Mouse (Mus musculus) inflammation-experienced regulatory T-cells, adult 6 months (primary cell): Measurements from ENCODE around the gene Phf11a. TPM values are rescaled to one million over a fixed set of nuclear protein-coding genes. Genes with fewer than 3 reads are reported as not detected.
"Not testable (repeated sequence)": the region's sequence is repeated elsewhere in the genome, so short reads cannot be mapped to it uniquely, and the experiment has no call there.

ENCODE experiments used
- ATAC-seq: one replicate; pipeline ENCODE4 v1.8.0; 2017
- polyA plus RNA-seq, 3 experiments: library from polyadenylated mRNA; unstranded; fragments of 100-300 nt; shearing (Covaris generic); gene quantifications; one replicate each; pipeline ENCODE4 v1.2.1; 2017

Phf11a gene
- 10 to 100 TPM; 35.6 to 62.2 (median 42.3) TPM for polyA plus RNA-seq

- peak; percentile 92 for ATAC-seq
Measured at GRCm38 (mm10) chr14:59297391-59297790, at the start of gene Phf11a. Gene Phf11a (minus strand): TSS chr14:59297522.

GRCm38 (mm10) chr14:59341189-59341588 lies 43.9 kb upstream of the Phf11a start, which contains the start of gene Phf11b:
Gene Phf11b (minus strand): TSS chr14:59341351.
- peak; percentile 96 for ATAC-seq

- ATAC-seq = no peak
Measured at GRCm38 (mm10) chr14:59339541-59339940, 42.2 kb upstream of the Phf11a start.

- ATAC-seq = not testable (repeated sequence)
Measured at GRCm38 (mm10) chr14:59336056-59336455, 38.7 kb upstream of the Phf11a start.

GRCm38 (mm10) chr14:59330499-59330898 lies 33.2 kb upstream of the Phf11a start:
- ATAC-seq = not testable (repeated sequence)

- not testable (repeated sequence) for ATAC-seq
Measured at GRCm38 (mm10) chr14:59319970-59320369, 22.6 kb upstream of the Phf11a start.

DNA sequence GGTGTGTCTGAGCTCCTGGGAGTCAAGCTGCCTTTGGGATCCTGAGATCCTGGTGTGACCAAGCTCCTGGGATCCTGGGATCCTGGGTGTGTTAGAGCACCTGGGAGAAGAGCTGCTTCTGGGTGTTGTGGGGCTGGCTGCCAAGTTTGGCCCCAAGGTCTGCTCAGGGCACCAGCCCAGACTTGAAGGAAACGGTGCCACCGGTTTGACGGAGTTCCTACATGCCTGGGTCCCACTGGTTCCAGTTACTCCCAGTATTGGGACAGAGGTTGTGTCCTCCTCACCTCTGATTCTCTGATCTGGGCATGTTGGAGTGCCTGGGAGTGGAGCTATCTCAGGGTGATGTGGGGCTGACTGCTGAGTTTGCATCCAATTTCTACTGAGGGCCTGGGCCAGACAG lies 21.7 kb upstream of the Phf11a start:
- not testable (repeated sequence) for ATAC-seq

GRCm38 (mm10) chr14:59291769-59292168 lies 5.6 kb downstream of the Phf11a start:
- not testable (repeated sequence) for ATAC-seq

GRCm38 (mm10) chr14:59274961-59275360 lies 22.4 kb downstream of the Phf11a start:
- not testable (repeated sequence) for ATAC-seq

- peak; percentile 98 for ATAC-seq
Measured at GRCm38 (mm10) chr14:59260056-59260455, 37.3 kb downstream of the Phf11a start, which contains the start of gene Gm6904. Gene Gm6904 (minus strand): TSS chr14:59260216.

- not testable (repeated sequence) for ATAC-seq
Measured at GRCm38 (mm10) chr14:59255861-59256260, 41.5 kb downstream of the Phf11a start.

DNA sequence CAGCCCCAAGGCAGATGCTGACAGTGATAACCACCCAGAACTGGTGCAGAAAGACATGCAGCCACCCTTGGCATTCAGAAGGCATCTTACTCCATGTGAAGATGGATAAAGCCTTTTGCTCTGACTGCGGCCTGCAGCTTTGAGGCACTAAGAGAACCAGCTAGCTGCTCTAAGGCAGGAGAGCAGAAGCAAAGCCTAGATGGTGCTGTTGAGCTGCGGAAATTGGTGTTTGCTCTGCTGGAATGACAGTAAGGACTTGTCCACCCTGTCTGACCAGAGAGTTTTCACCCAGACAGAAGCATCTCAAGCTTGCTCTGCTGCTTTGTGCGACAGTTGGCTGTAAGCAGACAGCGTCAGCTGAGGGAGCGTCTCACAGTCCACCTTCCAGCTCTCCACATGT lies 47.0 kb downstream of the Phf11a start:
- not testable (repeated sequence) for ATAC-seq

- ATAC-seq = no peak
Measured at GRCm38 (mm10) chr14:59233635-59234034, 63.7 kb downstream of the Phf11a start.

DNA sequence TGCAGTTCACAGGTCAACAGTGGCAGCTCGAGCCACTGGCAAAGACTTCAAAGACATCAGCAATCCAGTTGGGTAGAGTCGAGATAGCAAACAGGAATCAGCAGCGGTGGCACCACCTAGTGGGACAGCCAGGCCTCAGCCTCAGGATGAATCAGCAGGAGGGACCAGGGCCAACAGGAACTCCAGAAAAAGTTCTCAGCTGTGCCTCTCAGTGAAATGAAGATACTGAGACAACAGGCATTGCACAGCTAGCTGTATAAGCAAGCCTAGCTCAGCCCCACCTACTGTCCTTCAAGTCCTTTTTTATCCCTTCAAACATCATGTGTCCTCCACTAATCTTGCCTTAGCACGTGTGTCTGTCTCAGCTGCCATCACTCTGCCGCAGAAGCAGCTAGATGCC lies 65.3 kb downstream of the Phf11a start:
- ATAC-seq = no peak

DNA sequence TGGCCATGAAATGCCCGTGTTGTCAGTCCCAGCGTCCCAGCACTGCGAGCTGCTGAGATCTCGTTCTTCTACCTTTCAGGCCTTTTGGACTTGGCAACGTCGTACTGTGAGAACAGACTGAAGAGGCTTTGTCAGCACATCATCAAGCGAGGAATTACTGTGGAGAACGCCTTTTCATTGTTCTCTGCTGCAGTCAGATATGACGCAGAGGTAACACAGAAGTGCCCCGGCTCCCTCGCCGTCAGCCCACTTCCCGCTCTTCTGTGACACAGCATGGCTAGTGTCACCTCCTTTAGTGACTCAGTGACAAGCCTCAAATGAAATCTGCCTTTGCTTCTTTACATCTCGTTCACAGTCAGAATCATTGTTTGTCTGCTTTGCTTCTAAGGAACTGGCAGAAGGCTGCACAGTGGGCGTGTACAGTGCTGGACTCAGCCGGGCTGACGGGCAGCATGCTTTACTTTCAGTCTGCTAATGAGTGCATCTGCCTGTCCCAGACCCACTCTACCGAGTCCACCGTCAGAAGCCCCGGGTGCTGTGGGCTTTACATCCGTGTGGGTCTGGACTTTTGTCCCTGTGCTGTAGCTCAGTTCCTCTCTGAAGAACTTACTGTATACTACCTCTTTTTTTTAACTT lies 66.9 kb downstream of the Phf11a start:
- no peak for ATAC-seq

DNA sequence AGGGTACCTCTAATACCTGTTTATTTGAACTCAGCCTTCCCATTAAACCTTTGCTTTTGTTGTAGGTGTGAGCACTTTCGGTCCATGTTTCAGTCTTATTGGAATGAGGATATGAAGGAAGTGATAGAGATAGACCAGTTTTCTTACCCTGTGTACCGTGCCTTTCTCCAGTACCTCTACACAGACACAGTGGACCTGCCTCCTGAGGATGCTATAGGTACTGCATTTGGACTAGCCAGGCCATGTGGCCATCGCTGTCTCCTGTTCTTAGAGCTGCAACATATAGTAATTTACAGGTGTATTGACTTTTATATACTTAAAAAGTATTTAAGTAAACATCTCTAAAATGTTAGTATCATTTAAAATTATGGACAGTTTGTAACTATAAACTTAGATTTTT lies 67.5 kb downstream of the Phf11a start:
- no peak for ATAC-seq

Other genes with a start within 250 kb of the Phf11a start
- gene 1700129C05Rik, start 154.6 kb downstream of the Phf11a start, polyA plus RNA-seq = not detected
- gene Gm5142, start 118.8 kb downstream of the Phf11a start, polyA plus RNA-seq = not detected
- gene Rcbtb1, start 96.3 kb downstream of the Phf11a start, polyA plus RNA-seq = 10 to 100 TPM; 17.5 to 25.0 (median 24.1) TPM
- 10 to 100 TPM; 13.8 to 14.7 (median 13.9) TPM for gene Gm6904, start 37.3 kb downstream of the Phf11a start, polyA plus RNA-seq
- gene Phf11b, start 43.8 kb upstream of the Phf11a start, polyA plus RNA-seq = 100 to 1,000 TPM; 162 to 274 (median 193) TPM
- 10 to 100 TPM; 10.2 to 14.7 (median 13.5) TPM for gene Phf11d, start 67.9 kb upstream of the Phf11a start, polyA plus RNA-seq
- gene Phf11c, start 97.9 kb upstream of the Phf11a start, polyA plus RNA-seq = 10 to 100 TPM; 19.5 to 21.5 (median 19.9) TPM
- gene Setdb2, start 143.4 kb upstream of the Phf11a start, polyA plus RNA-seq = 10 to 100 TPM; 11.1 to 23.4 (median 22.1) TPM
- 10 to 100 TPM; 72.5 to 90.9 (median 88.9) TPM for gene Cab39l, start 143.4 kb upstream of the Phf11a start, polyA plus RNA-seq